Mouse (Mus musculus) heart, adult 2 months (tissue): ENCODE results near the gene Pgghg. TPM values are rescaled to one million over a fixed set of nuclear protein-coding genes. Genes with fewer than 3 reads are reported as not detected.

Experiments used
- DNase-seq, 2 experiments: peaks; one replicate each; pipeline ENCODE4 v3.0.0; 2021
- H3K27ac ChIP-seq: fragments of 200-600 bp; 2 replicates; pipeline ENCODE4 v1.8.1; 2022
- H3K27me3 ChIP-seq: fragments of 200-500 bp; 2 replicates; pipeline ENCODE4 v1.6.1; 2012; ENCODE audit warnings: mild to moderate bottlenecking, low read length, inconsistent platforms, mixed read lengths; ENCODE audit not compliant: control insufficient read depth, insufficient read depth
- H3K36me3 ChIP-seq: fragments of 200-500 bp; 2 replicates; pipeline ENCODE4 v1.6.1; 2012; ENCODE audit warnings: low read length, inconsistent platforms; ENCODE audit not compliant: control insufficient read depth, insufficient read depth
- H3K4me1 ChIP-seq: fragments of 200-500 bp; 2 replicates; pipeline ENCODE4 v1.6.1; 2011; ENCODE audit warnings: low read length; ENCODE audit not compliant: control insufficient read depth, insufficient read depth
- H3K4me3 ChIP-seq: fragments of 200-600 bp; 2 replicates; pipeline ENCODE4 v1.8.1; 2022
- H3K79me2 ChIP-seq: fragments of 200-500 bp; replicated peaks from 2 replicates; pipeline ENCODE4 v1.6.1; 2012; ENCODE audit warnings: mild to moderate bottlenecking, inconsistent platforms, low read length, moderate library complexity, mixed read lengths; ENCODE audit not compliant: control insufficient read depth, insufficient read depth
- H3K9ac ChIP-seq: fragments of 200-500 bp; 2 replicates; pipeline ENCODE4 v1.6.1; 2012; ENCODE audit warnings: low read depth, mild to moderate bottlenecking, control low read depth, inconsistent platforms, low read length, mixed read lengths
- CTCF ChIP-seq: fragments of 200-600 bp; IDR thresholded peaks from 2 replicates; pipeline ENCODE4 v1.8.1; 2022; ENCODE audit warnings: antibody characterized with exemption, mild to moderate bottlenecking, moderate library complexity
- EP300 ChIP-seq: fragments of 200-500 bp; IDR thresholded peaks from 2 replicates; pipeline ENCODE4 v1.6.1; 2011; ENCODE audit warnings: low read depth, low read length, control low read depth; ENCODE audit not compliant: insufficient read depth
- POLR2A ChIP-seq: fragments of 200-500 bp; IDR thresholded peaks from 2 replicates; pipeline ENCODE4 v1.6.1; 2011; ENCODE audit warnings: mild to moderate bottlenecking, low read depth, low read length, control low read depth; ENCODE audit not compliant: insufficient read depth
- WGBS: fragments of 180-500 bp; shearing (Covaris S2); methylation state at CpG from one replicate; pipeline ENCODE4 v1.1.7; 2018; 5-methylcytosine and 5-hydroxymethylcytosine counted together
- intact Hi-C: fragments of 180-260 bp; cut with DNase I; formaldehyde crosslinking; loops from one replicate; pipeline ENCODE4 v1.15.1; 2025
- polyA plus RNA-seq: library from polyadenylated mRNA; depleted of rRNA; stranded (reverse); fragments of >200 nt; gene quantifications from 2 replicates; pipeline ENCODE4 v1.2.3, GENCODE M21; 2012
- total RNA-seq, 2 experiments: library from RNA; stranded (reverse); gene quantifications; 2 replicates each; pipeline ENCODE4 v1.2.3; 2021

Pgghg gene
- total and polyA plus RNA-seq, 3 experiments, result 4.0 to 13.0 (median 5.8) TPM

GRCm38 (mm10) chr7:140949824-140950530 is 8.8 kb downstream of the Pgghg start, which contains the start of gene Ifitm5:
Ifitm5 (minus strand) TSS chr7:140950291.
- Histone ChIP-seq H3K79me2 (0 out of 2 replicates have a peak, but pooled peaks cover 2% of the 10 kb centered on the region), H3K36me3 (no peaks in the 10 kb centered on the region; the same call in 1 of the 2 replicates), H3K9ac (peak within 1 kb of the TSS; percentile 56), H3K27me3 (no peaks in the 10 kb centered on the region), H3K4me3 (peak within 1 kb of the TSS; percentile 38; the same call in 1 of the 2 replicates), H3K27ac (peak within 1 kb of the TSS; percentile 87), H3K4me1 (peaks cover 50% of the 10 kb centered on the region)
- intact Hi-C loops, result no loop called here
- DNase-seq, result no peak
- TF ChIP-seq EP300, result no peak
- TF ChIP-seq CTCF, result no peak
- TF ChIP-seq POLR2A, result no peak
- WGBS, result 83% methylated on average over 16 of the region's 16 CpGs

GRCm38 (mm10) chr7:140951051-140951450 is 9.9 kb downstream of the Pgghg start:
- Histone ChIP-seq H3K9ac (peak overlapping the region; percentile 56), H3K4me1 (peaks cover 50% of the 10 kb centered on the region), H3K36me3 (no peaks in the 10 kb centered on the region; the same call in 1 of the 2 replicates), H3K27me3 (no peaks in the 10 kb centered on the region), H3K4me3 (peak overlapping the region; percentile 38; the same call in 1 of the 2 replicates), H3K27ac (peak overlapping the region; percentile 87), H3K79me2 (0 out of 2 replicates have a peak, but pooled peaks cover 2% of the 10 kb centered on the region)
- TF ChIP-seq POLR2A, result peak; percentile 58; the same call in 1 of the 2 replicates
- TF ChIP-seq EP300, result peak; percentile 74
- TF ChIP-seq CTCF, result no peak
- WGBS, result 35% methylated on average over 8 of the region's 8 CpGs
- DNase-seq, result peak; percentile 55 to 71
- intact Hi-C loops, result no loop called here

- H3K4me1 ChIP-seq, result peaks cover 52% of the 10 kb centered on the region
- H3K4me3 ChIP-seq, result no peak overlapping the region; the same call in 1 of the 2 replicates
- H3K36me3 ChIP-seq, result no peaks in the 10 kb centered on the region; the same call in 1 of the 2 replicates
- TF ChIP-seq EP300 (no peak), POLR2A (no peak), CTCF (no peak)
- 0 out of 2 replicates have a peak, but pooled peaks cover 2% of the 10 kb centered on the region for H3K79me2 ChIP-seq
- no peak for DNase-seq
- WGBS, result 53% methylated on average over 6 of the region's 6 CpGs
- H3K27me3 ChIP-seq, result no peaks in the 10 kb centered on the region
- no peak overlapping the region for H3K9ac ChIP-seq
- intact Hi-C loops, result no loop called here
- H3K27ac ChIP-seq, result peak overlapping the region; percentile 87
These were observed 10.6 kb downstream of the Pgghg start for GRCm38 (mm10) chr7:140951765-140952164.

DNA sequence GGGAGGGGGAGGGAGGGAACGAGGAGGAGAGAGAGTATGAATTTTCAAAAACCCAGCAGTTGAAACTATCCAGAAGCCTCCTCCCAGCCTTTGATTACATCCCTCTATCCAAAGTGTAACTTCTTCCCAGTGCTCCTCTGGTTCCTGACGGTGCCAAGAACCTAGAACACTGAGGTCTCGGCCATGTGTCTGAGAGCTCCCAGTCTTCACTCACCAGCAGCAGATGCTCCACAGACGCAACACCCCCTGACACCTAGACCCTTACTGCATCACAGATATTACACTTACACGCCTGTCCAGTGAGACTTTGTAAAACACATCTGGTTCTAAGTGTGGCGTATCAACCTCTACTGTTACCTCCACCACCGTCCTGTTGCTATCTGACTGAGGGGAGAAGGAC is 11.2 kb downstream of the Pgghg start:
- DNase-seq, result no peak
- Histone ChIP-seq H3K79me2 (0 out of 2 replicates have a peak, but pooled peaks cover 2% of the 10 kb centered on the region), H3K4me1 (peaks cover 49% of the 10 kb centered on the region), H3K27ac (peak overlapping the region; percentile 95), H3K27me3 (no peaks in the 10 kb centered on the region), H3K9ac (no peak overlapping the region), H3K4me3 (no peak overlapping the region; the same call in 1 of the 2 replicates), H3K36me3 (no peaks in the 10 kb centered on the region; the same call in 1 of the 2 replicates)
- intact Hi-C loops, result no loop called here
- 55% methylated on average over 7 of the region's 7 CpGs for WGBS
- peak; percentile 32; the same call in 1 of the 2 replicates for TF ChIP-seq POLR2A
- no peak for TF ChIP-seq EP300

GRCm38 (mm10) chr7:140953133-140953532 is 11.9 kb downstream of the Pgghg start:
- intact Hi-C loops, result loop anchor here (1.0 kb wide), 1 partner anchor 11 kb away; no protein-coding TSS in a partner anchor
- 40% methylated on average over 11 of the region's 11 CpGs for WGBS
- Histone ChIP-seq H3K4me1 (peaks cover 42% of the 10 kb centered on the region), H3K36me3 (no peaks in the 10 kb centered on the region; the same call in 1 of the 2 replicates), H3K79me2 (0 out of 2 replicates have a peak, but pooled peaks cover 2% of the 10 kb centered on the region), H3K27ac (peak overlapping the region; percentile 95), H3K27me3 (no peaks in the 10 kb centered on the region), H3K4me3 (peak overlapping the region; percentile 69), H3K9ac (peak overlapping the region; percentile 13)
- peak in 1 of 2 experiments; percentile 38 for DNase-seq
- no peak for TF ChIP-seq EP300
- no peak for TF ChIP-seq CTCF
- TF ChIP-seq POLR2A, result no peak
